Mouse (Mus musculus) kidney, embryonic 16.5 days (tissue): ENCODE data around the gene Ebf1. TPM values are rescaled to one million over a fixed set of nuclear protein-coding genes. Genes with fewer than 3 reads are reported as not detected.
A peak's percentile ranks its signal among the peaks of the same experiment; 100 is the strongest.

Experiments used
- ATAC-seq: fragments of 200-750 bp; cut with Nextera tagmentation; 2 replicates; pipeline ENCODE4 v1.8.0; 2017; ENCODE audit warnings: moderate TSS enrichment; ENCODE audit not compliant: low FRiP score, low TSS enrichment
- H3K27ac ChIP-seq: fragments of 300-500 bp; sonication (generic); 2 replicates; pipeline ENCODE4 v1.5.1; 2014; ENCODE audit warnings: low read length
- H3K27me3 ChIP-seq: fragments of 300-500 bp; sonication (generic); 2 replicates; pipeline ENCODE4 v1.6.1; 2014; ENCODE audit warnings: low read length, control low read depth, mixed read lengths; ENCODE audit not compliant: insufficient read depth
- H3K36me3 ChIP-seq: fragments of 300-500 bp; sonication (generic); 2 replicates; pipeline ENCODE4 v1.6.1; 2014; ENCODE audit warnings: low read length, control low read depth, mixed read lengths; ENCODE audit not compliant: insufficient read depth
- H3K4me1 ChIP-seq: fragments of 300-500 bp; sonication (generic); 2 replicates; pipeline ENCODE4 v1.6.1; 2014; ENCODE audit warnings: low read length, control low read depth, mixed read lengths; ENCODE audit not compliant: insufficient read depth
- H3K4me2 ChIP-seq: fragments of 300-500 bp; sonication (generic); replicated peaks from 2 replicates; pipeline ENCODE4 v1.6.1; 2014; ENCODE audit warnings: low read depth, low read length
- H3K4me3 ChIP-seq: fragments of 300-500 bp; sonication (generic); 2 replicates; pipeline ENCODE4 v1.5.1; 2014; ENCODE audit warnings: mild to moderate bottlenecking, low read length
- H3K9ac ChIP-seq: fragments of 300-500 bp; sonication (generic); replicated peaks from 2 replicates; pipeline ENCODE4 v1.6.1; 2014; ENCODE audit warnings: low read length
- H3K9me3 ChIP-seq: fragments of 300-500 bp; sonication (generic); 2 replicates; pipeline ENCODE4 v1.6.1; 2016; ENCODE audit warnings: low read length, control low read depth
- WGBS: fragments of 180-500 bp; shearing (Covaris S2); extraction: QIAGEN DNeasy Blood & Tissue Kit; methylation state at CpG from one replicate; pipeline ENCODE4 v1.1.7; 2014; 5-methylcytosine and 5-hydroxymethylcytosine counted together
- polyA plus RNA-seq: library from polyadenylated mRNA; unstranded; fragments of >200 nt; fragmentation: Nextera tagmentation; extraction: Ambion mirVana; gene quantifications from 2 replicates; pipeline ENCODE4 v1.2.1, GENCODE M21; 2015

The Ebf1 gene
- polyA plus RNA-seq, 1 experiment from 2014 or later, result 24.1 TPM

GRCm38 (mm10) chr11:44832940-44833254 is 215.8 kb downstream of the Ebf1 start:
- Histone ChIP-seq H3K36me3 (no peaks in the 10 kb centered on the region), H3K9ac (no peak overlapping the region), H3K4me1 (peaks cover 10% of the 10 kb centered on the region; the same call in 1 of the 2 replicates), H3K4me2 (peak overlapping the region; percentile 25; the same call in 1 of the 2 replicates), H3K27ac (no peak overlapping the region), H3K4me3 (0 out of 2 replicates have a peak overlapping the region, but pooled peaks have one; percentile 0), H3K27me3 (peaks cover 8% of the 10 kb centered on the region), H3K9me3 (no peaks in the 10 kb centered on the region)
- 12% methylated on average over 4 of the region's 4 CpGs for WGBS
- no peak for ATAC-seq

GRCm38 (mm10) chr11:44833351-44833996 is 216.4 kb downstream of the Ebf1 start:
- H3K9ac ChIP-seq, result no peak overlapping the region
- peaks cover 8% of the 10 kb centered on the region; the same call in 1 of the 2 replicates for H3K27me3 ChIP-seq
- H3K4me1 ChIP-seq, result peaks cover 10% of the 10 kb centered on the region; the same call in 1 of the 2 replicates
- H3K27ac ChIP-seq, result no peak overlapping the region
- 40% methylated on average over 18 of the region's 18 CpGs for WGBS
- H3K4me3 ChIP-seq, result 0 out of 2 replicates have a peak overlapping the region, but pooled peaks have one; percentile 0
- H3K36me3 ChIP-seq, result no peaks in the 10 kb centered on the region
- H3K9me3 ChIP-seq, result no peaks in the 10 kb centered on the region
- peak overlapping the region; percentile 25; the same call in 1 of the 2 replicates for H3K4me2 ChIP-seq
- ATAC-seq, result no peak

GRCm38 (mm10) chr11:44835166-44835565 is 218.0 kb downstream of the Ebf1 start:
- H3K27ac ChIP-seq, result no peak overlapping the region
- no peaks in the 10 kb centered on the region for H3K36me3 ChIP-seq
- 46% methylated on average over 5 of the region's 5 CpGs for WGBS
- no peak overlapping the region for H3K4me2 ChIP-seq
- H3K9ac ChIP-seq, result no peak overlapping the region
- H3K4me3 ChIP-seq, result no peak overlapping the region
- no peaks in the 10 kb centered on the region for H3K9me3 ChIP-seq
- peaks cover 8% of the 10 kb centered on the region; the same call in 1 of the 2 replicates for H3K27me3 ChIP-seq
- H3K4me1 ChIP-seq, result peaks cover 10% of the 10 kb centered on the region; the same call in 1 of the 2 replicates
- ATAC-seq, result no peak

GRCm38 (mm10) chr11:44837592-44837991 is 220.5 kb downstream of the Ebf1 start:
- Histone ChIP-seq H3K4me2 (no peak overlapping the region), H3K4me3 (no peak overlapping the region), H3K9ac (no peak overlapping the region), H3K27ac (no peak overlapping the region), H3K9me3 (no peaks in the 10 kb centered on the region), H3K36me3 (no peaks in the 10 kb centered on the region), H3K4me1 (peaks cover 10% of the 10 kb centered on the region; the same call in 1 of the 2 replicates), H3K27me3 (0 out of 2 replicates have a peak, but pooled peaks cover 2% of the 10 kb centered on the region)
- ATAC-seq, result no peak
- whole genome bisulfite sequencing, result 88% methylated on average over 2 of the region's 2 CpGs

- ATAC-seq, result no peak
- H3K9ac ChIP-seq, result no peak overlapping the region
- no peak overlapping the region for H3K4me2 ChIP-seq
Measured at GRCm38 (mm10) chr11:44841127-44842056, 224.3 kb downstream of the Ebf1 start.

GRCm38 (mm10) chr11:44851874-44852273 is 234.8 kb downstream of the Ebf1 start:
- H3K27ac ChIP-seq, result no peak overlapping the region

More at GRCm38 (mm10) chr11:44841127-44842056, 224.3 kb downstream of the Ebf1 start:
- Histone ChIP-seq H3K9me3 (no peaks in the 10 kb centered on the region), H3K27me3 (no peaks in the 10 kb centered on the region), H3K36me3 (no peaks in the 10 kb centered on the region), H3K4me1 (0 out of 2 replicates have a peak, but pooled peaks cover 2% of the 10 kb centered on the region), H3K4me3 (no peak overlapping the region), H3K27ac (no peak overlapping the region)
- 45% methylated on average over 14 of the region's 14 CpGs for WGBS

GRCm38 (mm10) chr11:44852921-44853320 is 235.8 kb downstream of the Ebf1 start:
- Histone ChIP-seq H3K9me3 (no peaks in the 10 kb centered on the region), H3K4me2 (no peak overlapping the region), H3K4me1 (no peaks in the 10 kb centered on the region; the same call in 1 of the 2 replicates), H3K36me3 (no peaks in the 10 kb centered on the region), H3K4me3 (no peak overlapping the region), H3K9ac (no peak overlapping the region), H3K27ac (no peak overlapping the region), H3K27me3 (no peaks in the 10 kb centered on the region)
- 80% methylated on average over 10 of the region's 10 CpGs for WGBS
- ATAC-seq, result no peak

More at GRCm38 (mm10) chr11:44851874-44852273, 234.8 kb downstream of the Ebf1 start:
- Histone ChIP-seq H3K27me3 (no peaks in the 10 kb centered on the region), H3K4me1 (no peaks in the 10 kb centered on the region; the same call in 1 of the 2 replicates), H3K9ac (no peak overlapping the region), H3K4me3 (no peak overlapping the region), H3K9me3 (no peaks in the 10 kb centered on the region), H3K36me3 (no peaks in the 10 kb centered on the region), H3K4me2 (no peak overlapping the region)
- no peak for ATAC-seq
- 87% methylated on average over 3 of the region's 3 CpGs for WGBS

- Histone ChIP-seq H3K4me3 (no peak overlapping the region), H3K27ac (no peak overlapping the region), H3K9ac (no peak overlapping the region), H3K36me3 (no peaks in the 10 kb centered on the region), H3K27me3 (no peaks in the 10 kb centered on the region), H3K4me2 (no peak overlapping the region), H3K4me1 (no peaks in the 10 kb centered on the region; the same call in 1 of the 2 replicates), H3K9me3 (no peaks in the 10 kb centered on the region)
- WGBS, result 76% methylated on average over 7 of the region's 7 CpGs
- ATAC-seq, result no peak
Measured at GRCm38 (mm10) chr11:44854496-44854895, 237.4 kb downstream of the Ebf1 start.

- H3K27ac ChIP-seq, result no peak overlapping the region
- H3K9me3 ChIP-seq, result no peaks in the 10 kb centered on the region
- WGBS, result 92% methylated on average over 5 of the region's 5 CpGs
- H3K4me3 ChIP-seq, result no peak overlapping the region
- H3K4me2 ChIP-seq, result no peak overlapping the region
- ATAC-seq, result no peak
- no peak overlapping the region for H3K9ac ChIP-seq
- H3K36me3 ChIP-seq, result no peaks in the 10 kb centered on the region
- no peaks in the 10 kb centered on the region for H3K4me1 ChIP-seq
- H3K27me3 ChIP-seq, result no peaks in the 10 kb centered on the region
Measured at GRCm38 (mm10) chr11:44861108-44861507, 244.0 kb downstream of the Ebf1 start.
